Mouse (Mus musculus) CD4-positive, CD25-positive, alpha-beta regulatory T cell, adult 4 months (primary cell): ENCODE results near the gene Olfr193. TPM values are rescaled to one million over a fixed set of nuclear protein-coding genes. Genes with fewer than 3 reads are reported as not detected.
"Not testable (repeated sequence)": the region's sequence is repeated elsewhere in the genome, so short reads cannot be mapped to it uniquely, and the experiment has no call there.

Source experiments
- ATAC-seq: one replicate; pipeline ENCODE4 v1.8.0; 2017
- polyA plus RNA-seq, 2 experiments: library from polyadenylated mRNA; unstranded; fragments of 100-300 nt; shearing (Covaris generic); gene quantifications; one replicate each; pipeline ENCODE4 v1.2.1; 2017

Gene Olfr193
- not detected for polyA plus RNA-seq

GRCm38 (mm10) chr16:59111781-59112180 lies at the start of gene Olfr193:
TSS of gene Olfr193 (minus strand) at chr16:59111881.
- ATAC-seq, result no peak

GRCm38 (mm10) chr16:59151996-59152395 lies 40.3 kb upstream of the Olfr193 start:
- no peak for ATAC-seq

- no peak for ATAC-seq
Measured at GRCm38 (mm10) chr16:59146746-59147145, 35.1 kb upstream of the Olfr193 start, which contains the start of gene Olfr195. TSS of gene Olfr195 (plus strand) at chr16:59147046.

GRCm38 (mm10) chr16:59141105-59141504 lies 29.4 kb upstream of the Olfr193 start:
- no peak for ATAC-seq

- no peak for ATAC-seq
Measured at GRCm38 (mm10) chr16:59130740-59131139, 19.1 kb upstream of the Olfr193 start.

GRCm38 (mm10) chr16:59120969-59121368 lies 9.3 kb upstream of the Olfr193 start, which contains the start of gene Olfr194:
TSS of gene Olfr194 (minus strand) at chr16:59121069.
- ATAC-seq, result no peak

- ATAC-seq, result not testable (repeated sequence)
Measured at GRCm38 (mm10) chr16:59108522-59108921, 3.2 kb downstream of the Olfr193 start.

- no peak for ATAC-seq
Measured at GRCm38 (mm10) chr16:59105312-59105711, 6.4 kb downstream of the Olfr193 start.

- ATAC-seq, result not testable (repeated sequence)
Measured at GRCm38 (mm10) chr16:59089722-59090121, 22.0 kb downstream of the Olfr193 start, which contains the start of gene Olfr191. TSS of gene Olfr191 (minus strand) at chr16:59089822.

- ATAC-seq, result not testable (repeated sequence)
Measured at GRCm38 (mm10) chr16:59081113-59081512, 30.6 kb downstream of the Olfr193 start.

- ATAC-seq, result no peak
Measured at GRCm38 (mm10) chr16:59077905-59078304, 33.8 kb downstream of the Olfr193 start, which contains the start of gene Olfr190. TSS of gene Olfr190 (minus strand) at chr16:59078005.

- no peak for ATAC-seq
Measured at GRCm38 (mm10) chr16:59073520-59073919, 38.2 kb downstream of the Olfr193 start.

- no peak for ATAC-seq
Measured at GRCm38 (mm10) chr16:59071755-59072154, 39.9 kb downstream of the Olfr193 start.

GRCm38 (mm10) chr16:59062411-59062810 lies 49.3 kb downstream of the Olfr193 start:
- ATAC-seq, result not testable (repeated sequence)

Other genes starting within 250 kb of the Olfr193 start
- not detected for gene Olfr177, start 237.1 kb downstream of the Olfr193 start, polyA plus RNA-seq
- gene Olfr178, start 219.8 kb downstream of the Olfr193 start, polyA plus RNA-seq, result not detected
- under 1 TPM in 1 of 2 experiments, not detected in 1; 0.23 TPM for gene Olfr181, start 183.1 kb downstream of the Olfr193 start, polyA plus RNA-seq
- not detected for gene Olfr180, start 182.5 kb downstream of the Olfr193 start, polyA plus RNA-seq
- not detected for gene Olfr183, start 116.5 kb downstream of the Olfr193 start, polyA plus RNA-seq
- not detected for gene Olfr186, start 81.6 kb downstream of the Olfr193 start, polyA plus RNA-seq
- not detected for gene Olfr187, start 72.1 kb downstream of the Olfr193 start, polyA plus RNA-seq
- gene Olfr190, start 33.9 kb downstream of the Olfr193 start, polyA plus RNA-seq, result under 1 TPM in 1 of 2 experiments, not detected in 1; 0.04 TPM
- gene Olfr191, start 22.1 kb downstream of the Olfr193 start, polyA plus RNA-seq, result not detected
- gene Olfr194, start 9.2 kb upstream of the Olfr193 start, polyA plus RNA-seq, result not detected
- gene Olfr195, start 35.2 kb upstream of the Olfr193 start, polyA plus RNA-seq, result not detected
- not detected for gene Olfr196, start 58.6 kb upstream of the Olfr193 start, polyA plus RNA-seq
- not detected for gene Olfr198, start 91.7 kb upstream of the Olfr193 start, polyA plus RNA-seq
- gene Olfr199, start 107.9 kb upstream of the Olfr193 start, polyA plus RNA-seq, result not detected
- not detected for gene Olfr201, start 160.8 kb upstream of the Olfr193 start, polyA plus RNA-seq
- not detected for gene Olfr202, start 174.9 kb upstream of the Olfr193 start, polyA plus RNA-seq
- not detected for gene Olfr203, start 187.0 kb upstream of the Olfr193 start, polyA plus RNA-seq
- gene Olfr204, start 206.4 kb upstream of the Olfr193 start, polyA plus RNA-seq, result not detected
- not detected for gene Olfr205, start 219.3 kb upstream of the Olfr193 start, polyA plus RNA-seq
- gene Olfr206, start 237.4 kb upstream of the Olfr193 start, polyA plus RNA-seq, result not detected